Mouse (Mus musculus): ENCODE results near the gene Cmss1. TPM values are rescaled to one million over a fixed set of nuclear protein-coding genes. Genes with fewer than 3 reads are reported as not detected.

The Cmss1 gene
- total and polyA plus RNA-seq, 2 experiments = 3.1 to 7.8 TPM

DNA sequence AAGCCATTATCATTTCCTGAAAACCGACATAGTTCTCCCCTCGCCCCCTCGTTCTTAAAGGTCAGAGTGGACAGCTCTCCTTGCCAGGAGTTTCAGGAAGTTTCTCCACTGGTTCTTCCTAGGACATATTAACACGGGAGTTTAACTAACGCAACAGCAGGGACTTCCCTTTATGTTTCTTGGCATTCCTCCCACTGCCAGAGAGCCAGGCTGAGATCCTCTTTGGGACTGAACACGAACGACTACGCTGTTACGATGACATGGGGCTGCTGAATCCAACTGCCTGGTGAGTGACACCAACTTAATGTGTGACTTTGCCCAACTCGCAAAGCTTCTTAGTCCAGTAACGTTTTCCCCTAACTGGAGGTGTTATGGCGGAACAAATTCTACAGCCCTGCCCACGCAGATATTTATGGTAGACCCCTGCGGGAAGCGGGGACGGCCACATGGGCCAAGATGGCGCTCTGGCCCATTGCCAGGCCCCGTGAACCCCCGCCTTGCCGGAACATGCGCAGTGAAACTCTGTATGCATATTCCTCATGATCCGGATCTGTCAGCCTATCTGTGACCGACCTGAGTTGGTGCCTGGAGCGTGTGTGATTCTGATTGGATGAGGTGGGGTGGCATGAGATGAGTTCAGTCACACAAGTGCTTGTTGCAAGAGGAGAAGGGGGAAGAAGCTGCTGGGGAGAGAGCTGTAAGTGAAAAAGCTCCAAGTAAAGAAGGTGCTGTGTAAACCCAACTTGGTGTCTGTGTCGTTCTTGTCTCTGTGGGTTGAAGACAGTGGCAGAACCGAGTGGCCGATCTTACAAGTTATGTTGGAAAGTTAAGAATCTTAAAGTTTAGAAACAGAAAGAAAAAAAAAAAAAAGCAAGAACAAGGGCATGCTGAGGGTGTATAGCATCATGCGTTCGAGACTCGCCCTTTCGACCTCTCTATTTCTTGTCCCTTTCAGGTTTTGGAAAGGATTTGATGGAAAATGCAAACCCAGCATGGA is 326.1 kb downstream of the Cmss1 start:
- H3K36me3 ChIP-seq (ENCODE audit: control insufficient read depth, insufficient read depth, low read length) = no peaks in the 10 kb centered on the region
- H3K4me1 ChIP-seq (ENCODE audit: control insufficient read depth, insufficient read depth, low read length) = no peaks in the 10 kb centered on the region
- TF ChIP-seq POLR2A (IDR thresholded peaks at IDR 0.05; ENCODE audit: extremely low read depth, insufficient read depth, low read length) (no peak), CTCF (IDR thresholded peaks at IDR 0.05; ENCODE audit: low read depth, low read length) (no peak)
- H3K27me3 ChIP-seq (ENCODE audit: control insufficient read depth, insufficient read depth, low read length) = no peaks in the 10 kb centered on the region
- WGBS = 85% methylated on average over 31 of the region's 31 CpGs
- no peak overlapping the region for H3K9ac ChIP-seq (ENCODE audit: low read depth, low read length)
- H3K4me3 ChIP-seq (ENCODE audit: insufficient read depth, low read depth, low read length) = no peak overlapping the region
- H3K27ac ChIP-seq (replicated peaks; ENCODE audit: insufficient read depth, low read depth, low read length) = no peak overlapping the region
- DNase-seq (ENCODE audit: extremely low read depth, low read depth, low spot score) = peak; percentile 4
- H3K79me2 ChIP-seq (ENCODE audit: control insufficient read depth, insufficient read depth, low read length) = no peaks in the 10 kb centered on the region

- H3K79me2 ChIP-seq (ENCODE audit: control insufficient read depth, insufficient read depth, low read length) = no peaks in the 10 kb centered on the region
- WGBS = 90% methylated on average over 12 of the region's 12 CpGs
- no peak for TF ChIP-seq CTCF (IDR thresholded peaks at IDR 0.05; ENCODE audit: low read depth, low read length)
- no peak for TF ChIP-seq POLR2A (IDR thresholded peaks at IDR 0.05; ENCODE audit: extremely low read depth, insufficient read depth, low read length)
- H3K36me3 ChIP-seq (ENCODE audit: control insufficient read depth, insufficient read depth, low read length) = no peaks in the 10 kb centered on the region
- no peak for DNase-seq (ENCODE audit: extremely low read depth, low read depth, low spot score)
- H3K27me3 ChIP-seq (ENCODE audit: control insufficient read depth, insufficient read depth, low read length) = no peaks in the 10 kb centered on the region
- no peak overlapping the region for H3K9ac ChIP-seq (ENCODE audit: low read depth, low read length)
- no peak overlapping the region for H3K4me3 ChIP-seq (ENCODE audit: insufficient read depth, low read depth, low read length)
- no peak overlapping the region for H3K27ac ChIP-seq (replicated peaks; ENCODE audit: insufficient read depth, low read depth, low read length)
- no peaks in the 10 kb centered on the region for H3K4me1 ChIP-seq (ENCODE audit: control insufficient read depth, insufficient read depth, low read length)
Observed at GRCm38 (mm10) chr16:57278976-57279626, 327.6 kb downstream of the Cmss1 start.

GRCm38 (mm10) chr16:57269751-57270150 is 336.9 kb downstream of the Cmss1 start:
- no peaks in the 10 kb centered on the region for H3K36me3 ChIP-seq (ENCODE audit: control insufficient read depth, insufficient read depth, low read length)
- TF ChIP-seq POLR2A (IDR thresholded peaks at IDR 0.05; ENCODE audit: extremely low read depth, insufficient read depth, low read length) (no peak), CTCF (IDR thresholded peaks at IDR 0.05; ENCODE audit: low read depth, low read length) (no peak)
- H3K4me1 ChIP-seq (ENCODE audit: control insufficient read depth, insufficient read depth, low read length) = no peaks in the 10 kb centered on the region
- no peak overlapping the region for H3K9ac ChIP-seq (ENCODE audit: low read depth, low read length)
- no peak overlapping the region for H3K27ac ChIP-seq (replicated peaks; ENCODE audit: insufficient read depth, low read depth, low read length)
- H3K4me3 ChIP-seq (ENCODE audit: insufficient read depth, low read depth, low read length) = no peak overlapping the region
- H3K27me3 ChIP-seq (ENCODE audit: control insufficient read depth, insufficient read depth, low read length) = no peaks in the 10 kb centered on the region
- WGBS = 92% methylated on average over 13 of the region's 13 CpGs
- H3K79me2 ChIP-seq (ENCODE audit: control insufficient read depth, insufficient read depth, low read length) = no peaks in the 10 kb centered on the region
- DNase-seq (ENCODE audit: extremely low read depth, low read depth, low spot score) = no peak

DNA sequence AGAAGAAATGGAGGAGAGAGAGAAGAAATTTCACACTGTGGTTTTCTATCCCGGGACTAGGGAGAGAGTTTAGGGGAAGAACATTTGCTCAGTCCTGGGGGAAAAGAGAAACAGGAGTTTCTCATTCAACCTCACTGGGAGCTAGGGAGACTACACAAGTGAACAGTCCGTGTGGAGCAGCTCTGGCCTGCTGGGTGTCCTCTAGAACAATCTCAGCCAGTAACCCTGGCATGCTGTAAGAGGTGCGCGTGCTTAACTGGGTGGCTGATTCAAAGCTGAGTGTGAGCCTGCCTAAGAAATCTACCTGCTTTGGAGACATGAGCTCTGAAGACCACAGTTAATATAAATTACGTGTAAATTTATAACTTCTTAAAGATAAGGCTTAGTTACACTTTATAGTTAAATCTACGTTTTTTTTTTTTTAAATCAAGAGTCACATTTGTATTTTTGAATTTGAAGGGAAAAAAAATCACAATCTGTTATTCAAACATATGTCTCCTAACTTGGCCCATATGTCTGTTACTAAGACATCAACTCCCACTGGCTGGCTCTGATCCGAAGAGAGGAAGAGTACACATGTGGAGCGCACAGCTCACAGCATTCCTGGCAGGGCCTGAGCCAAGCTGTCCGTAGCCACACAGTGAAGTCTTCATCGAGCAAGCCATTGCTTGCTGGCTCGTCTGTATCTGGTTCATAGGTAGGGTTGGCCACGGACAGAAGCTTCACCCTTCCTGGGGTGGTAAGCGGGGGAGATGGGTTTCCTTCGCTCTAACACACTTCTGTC is 338.4 kb downstream of the Cmss1 start:
- WGBS = 83% methylated on average over 14 of the region's 14 CpGs
- H3K9ac ChIP-seq (ENCODE audit: low read depth, low read length) = no peak overlapping the region
- no peak for DNase-seq (ENCODE audit: extremely low read depth, low read depth, low spot score)
- no peaks in the 10 kb centered on the region for H3K27me3 ChIP-seq (ENCODE audit: control insufficient read depth, insufficient read depth, low read length)
- no peaks in the 10 kb centered on the region for H3K4me1 ChIP-seq (ENCODE audit: control insufficient read depth, insufficient read depth, low read length)
- H3K79me2 ChIP-seq (ENCODE audit: control insufficient read depth, insufficient read depth, low read length) = no peaks in the 10 kb centered on the region
- no peak overlapping the region for H3K4me3 ChIP-seq (ENCODE audit: insufficient read depth, low read depth, low read length)
- no peaks in the 10 kb centered on the region for H3K36me3 ChIP-seq (ENCODE audit: control insufficient read depth, insufficient read depth, low read length)
- TF ChIP-seq CTCF (IDR thresholded peaks at IDR 0.05; ENCODE audit: low read depth, low read length) (no peak), POLR2A (IDR thresholded peaks at IDR 0.05; ENCODE audit: extremely low read depth, insufficient read depth, low read length) (no peak)
- H3K27ac ChIP-seq (replicated peaks; ENCODE audit: insufficient read depth, low read depth, low read length) = no peak overlapping the region

DNA sequence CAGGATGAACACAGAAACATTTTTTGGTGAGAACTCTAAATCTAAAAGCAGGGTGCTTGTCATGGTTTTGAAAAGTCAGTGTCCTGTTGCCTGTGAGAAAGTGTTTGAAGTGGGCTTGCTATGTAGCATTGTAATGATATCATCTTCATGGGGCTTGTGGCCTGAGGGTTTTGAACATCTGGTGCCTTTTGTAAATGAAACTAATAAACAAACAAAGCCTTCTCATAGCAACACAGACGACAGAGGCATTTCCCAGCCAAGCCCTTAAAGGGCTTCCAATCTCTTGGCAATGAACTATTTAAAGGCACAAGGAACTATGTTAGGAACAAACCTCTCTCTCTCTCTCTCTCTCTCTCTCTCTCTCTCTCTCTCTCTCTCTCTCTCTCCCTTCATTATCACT is 339.6 kb downstream of the Cmss1 start:
- TF ChIP-seq POLR2A (IDR thresholded peaks at IDR 0.05; ENCODE audit: extremely low read depth, insufficient read depth, low read length) (no peak), CTCF (IDR thresholded peaks at IDR 0.05; ENCODE audit: low read depth, low read length) (no peak)
- no peak overlapping the region; the same call in 1 of the 2 replicates for H3K27ac ChIP-seq (replicated peaks; ENCODE audit: insufficient read depth, low read depth, low read length)
- WGBS = 15% methylated on average over 1 of the region's 1 CpGs
- DNase-seq (ENCODE audit: extremely low read depth, low read depth, low spot score) = peak; percentile 32
- H3K27me3 ChIP-seq (ENCODE audit: control insufficient read depth, insufficient read depth, low read length) = no peaks in the 10 kb centered on the region
- H3K9ac ChIP-seq (ENCODE audit: low read depth, low read length) = no peak overlapping the region
- H3K4me1 ChIP-seq (ENCODE audit: control insufficient read depth, insufficient read depth, low read length) = no peaks in the 10 kb centered on the region
- H3K4me3 ChIP-seq (ENCODE audit: insufficient read depth, low read depth, low read length) = no peak overlapping the region
- H3K79me2 ChIP-seq (ENCODE audit: control insufficient read depth, insufficient read depth, low read length) = no peaks in the 10 kb centered on the region
- H3K36me3 ChIP-seq (ENCODE audit: control insufficient read depth, insufficient read depth, low read length) = no peaks in the 10 kb centered on the region
